8 mouse cellular contexts compared by ENCODE assay signal in the genomic region with DNA sequence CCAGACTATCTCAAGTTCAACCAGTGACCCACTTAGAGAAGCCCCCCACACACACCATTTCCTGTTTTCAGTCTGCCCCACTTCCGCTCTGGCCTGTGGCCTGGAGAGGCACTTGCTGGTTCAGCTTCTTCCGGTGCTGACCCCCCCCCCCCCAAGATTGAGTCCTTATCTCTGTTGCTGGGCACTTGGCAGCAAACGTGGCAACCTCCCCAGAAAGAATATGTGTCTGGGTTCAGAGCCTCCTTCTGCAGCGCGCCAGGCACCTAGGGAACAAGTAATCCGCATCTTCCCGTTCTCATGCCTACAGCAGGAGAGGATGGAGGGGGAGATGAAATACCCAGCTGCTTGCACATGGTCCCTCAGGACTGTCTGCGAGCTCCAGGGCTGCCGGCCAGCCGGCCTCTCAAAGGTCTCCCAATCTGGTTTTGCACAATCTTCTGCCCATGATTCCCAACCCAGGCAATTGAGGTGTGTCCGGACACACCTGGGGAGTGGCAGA. TPM values are rescaled to one million over a fixed set of nuclear protein-coding genes. Genes with fewer than 3 reads are reported as not detected.
A peak's percentile ranks its signal among the peaks of the same experiment; 100 is the strongest.
DNase-seq lines count a peak whose midpoint lies in the region; ATAC-seq and TF ChIP-seq lines count a peak whose summit lies in the region.

No protein-coding gene starts in this region.

- peak; percentile 69 for DNase-seq in kidney, adult 2 months
- DNase-seq in kidney, adult 9 months: no peak
- DNase-seq in T-cell, adult 2 months (ENCODE audit: low spot score): peak; percentile 50
- DNase-seq in liver, embryonic 13.5 days: no peak
- peak; percentile 77 to 84 for DNase-seq in spleen, postnatal 36 days (ENCODE audit: low spot score in 2 of 2)
- no peak for DNase-seq in embryo, embryonic 10.5 days (ENCODE audit: low spot score)
- no peak for DNase-seq in c-Kit-positive CD71-positive TER-119-positive erythroid progenitor cells, embryonic 14.5 days (ENCODE audit: low spot score)

- H3K4me3 ChIP-seq in kidney, adult 2 months (ENCODE audit: insufficient read depth, low read depth, low read length): no peak overlapping the region
- H3K4me3 ChIP-seq in heart, embryonic 15.5 days: 0 out of 2 replicates have a peak overlapping the region, but pooled peaks have one; percentile 4
- no peak overlapping the region for H3K4me3 ChIP-seq in liver, embryonic 13.5 days (replicated peaks)

- no peak for TF ChIP-seq CTCF in kidney, adult 2 months (conservative IDR thresholded peaks at IDR 0.05; ENCODE audit: insufficient read depth, insufficient read length, low read depth, low read length)

- peaks cover 4% of the 10 kb centered on the region; the same call in 1 of the 2 replicates for H3K4me1 ChIP-seq in kidney, adult 2 months (ENCODE audit: control insufficient read depth, insufficient read depth, low read length)
- peaks cover 56% of the 10 kb centered on the region for H3K4me1 ChIP-seq in heart, embryonic 15.5 days (replicated peaks)
- peaks cover 42% of the 10 kb centered on the region for H3K4me1 ChIP-seq in liver, embryonic 13.5 days (replicated peaks)

- H3K9ac ChIP-seq in heart, embryonic 15.5 days: no peak overlapping the region; the same call in 1 of the 2 replicates
- no peak overlapping the region for H3K9ac ChIP-seq in liver, embryonic 13.5 days

- 0 out of 2 replicates have a peak, but pooled peaks have one; percentile 7 for ATAC-seq in heart, embryonic 15.5 days (replicated peaks; ENCODE audit: insufficient number of reproducible peaks, insufficient read depth, low FRiP score, low read depth)
- no peak for ATAC-seq in liver, embryonic 13.5 days (ENCODE audit: low read depth)

- peak overlapping the region; percentile 53; the same call in 1 of the 2 replicates for H3K27ac ChIP-seq in kidney, adult 2 months (ENCODE audit: insufficient read depth, low read depth, low read length)
- H3K27ac ChIP-seq in heart, embryonic 15.5 days: peak overlapping the region; percentile 64
- H3K27ac ChIP-seq in liver, embryonic 13.5 days: peak overlapping the region; percentile 39; the same call in 1 of the 2 replicates

- no peaks in the 10 kb centered on the region for H3K27me3 ChIP-seq in kidney, adult 2 months (replicated peaks; ENCODE audit: control insufficient read depth, insufficient read depth, low read length)
- no peaks in the 10 kb centered on the region for H3K27me3 ChIP-seq in heart, embryonic 15.5 days
- peaks cover 39% of the 10 kb centered on the region for H3K27me3 ChIP-seq in liver, embryonic 13.5 days

- H3K9me3 ChIP-seq in heart, embryonic 15.5 days (replicated peaks): no peaks in the 10 kb centered on the region
- no peaks in the 10 kb centered on the region for H3K9me3 ChIP-seq in liver, embryonic 13.5 days (replicated peaks)

- WGBS in kidney, adult 2 months: 52% methylated on average over 11 of the region's 11 CpGs
- 19% methylated on average over 11 of the region's 11 CpGs for WGBS in heart, embryonic 15.5 days
- WGBS in liver, embryonic 13.5 days (ENCODE audit: insufficient replicate concordance): 8% methylated on average over 11 of the region's 11 CpGs

- peak overlapping the region; percentile 40 for H3K4me2 ChIP-seq in heart, embryonic 15.5 days
- peak overlapping the region; percentile 34 for H3K4me2 ChIP-seq in liver, embryonic 13.5 days

- no peaks in the 10 kb centered on the region for H3K36me3 ChIP-seq in kidney, adult 2 months (ENCODE audit: control insufficient read depth, insufficient read depth, low read length)
- H3K36me3 ChIP-seq in heart, embryonic 15.5 days: no peaks in the 10 kb centered on the region
- H3K36me3 ChIP-seq in liver, embryonic 13.5 days: no peaks in the 10 kb centered on the region

- TF ChIP-seq POLR2A in kidney, adult 2 months (IDR thresholded peaks at IDR 0.05; ENCODE audit: low read depth, low read length): no peak

RNA-seq across cellular contexts. Expression of a gene that starts 4.0 kb away (rescaled TPM):
- polyA plus RNA-seq in kidney, adult 2 months (2012; rRNA removed): 19.7 and 20.8 TPM in 2 replicates
- 13.2 and 17.9 TPM in 2 replicates for polyA plus RNA-seq in heart, embryonic 15.5 days (2015; fragmentation: Nextera tagmentation; extraction: Ambion mirVana)
- 3.2 and 3.7 TPM in 2 replicates for polyA plus RNA-seq in liver, embryonic 13.5 days (2015; fragmentation: Nextera tagmentation; extraction: Ambion mirVana)

RNA-seq across cellular contexts. Expression of a gene that starts 32.3 kb away (rescaled TPM):
- 31.7 and 34.5 TPM in 2 replicates for polyA plus RNA-seq in kidney, adult 2 months (2012; rRNA removed)
- polyA plus RNA-seq in heart, embryonic 15.5 days (2015; fragmentation: Nextera tagmentation; extraction: Ambion mirVana): 9.2 and 12.5 TPM in 2 replicates
- 7.3 and 7.4 TPM in 2 replicates for polyA plus RNA-seq in liver, embryonic 13.5 days (2015; fragmentation: Nextera tagmentation; extraction: Ambion mirVana)

Comparison
In these comparisons a context has a peak if more than half of its experiments do, and no peak if none do; other contexts are left out.
1. DNase-seq: peak in kidney, adult 2 months (single experiment), T-cell, adult 2 months (single experiment) and spleen, postnatal 36 days (2 of 2); none in kidney, adult 9 months (single experiment), liver, embryonic 13.5 days (single experiment), embryo, embryonic 10.5 days (single experiment) and c-Kit-positive CD71-positive TER-119-positive erythroid progenitor cells, embryonic 14.5 days (single experiment).
2. Peak in every context shown above with its lines, with median percentiles within 50 percentile points of each other: H3K27ac ChIP-seq.